In the genomic region with DNA sequence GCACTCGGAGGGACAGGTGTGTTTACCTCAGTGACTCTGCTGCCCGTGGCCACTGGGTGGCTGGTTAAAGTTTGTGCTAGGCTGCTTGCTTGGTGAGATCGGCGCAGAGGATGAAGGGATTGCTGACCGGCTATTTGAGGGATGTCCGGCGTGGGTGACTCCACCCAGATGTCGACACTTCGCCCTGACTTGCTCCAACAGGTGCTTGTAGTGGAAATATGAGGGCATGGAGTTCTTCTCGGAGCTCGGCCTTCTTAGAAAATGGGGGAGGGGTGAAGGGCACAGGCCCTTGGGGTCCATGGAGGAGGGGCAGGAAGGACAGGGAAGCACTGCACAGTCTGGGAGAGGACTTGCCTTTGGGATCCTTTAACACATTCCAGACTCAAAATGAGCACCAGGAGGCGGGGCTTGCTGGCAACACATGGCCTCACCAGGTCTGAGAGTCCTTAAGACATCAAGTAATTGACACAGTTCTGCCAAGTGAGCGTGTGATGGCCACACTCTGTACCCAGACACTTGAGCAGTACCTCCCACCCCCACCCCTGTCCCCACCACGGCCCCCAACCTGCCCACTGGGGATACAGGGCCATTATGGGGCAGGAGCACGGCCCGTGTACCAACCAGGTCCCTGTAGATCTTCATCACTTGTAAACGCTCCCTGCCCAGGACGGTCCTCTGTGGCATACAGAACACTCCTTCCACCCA, we compare ENCODE assay signal across 10 mouse cellular contexts.
DNase-seq lines count a peak whose midpoint lies in the region; ATAC-seq and TF ChIP-seq lines count a peak whose summit lies in the region.
"Had no signal": no experiment of that assay in that cellular context is flagged by ENCODE, and none has a peak within 500 bp of the region (broad histone marks: within the 10 kb centered on the region; RNA-seq: fewer than 3 reads in every experiment).

No protein-coding gene starts in this region.

- WGBS in lung, embryonic 14.5 days, result 53% methylated on average over 18 of the region's 18 CpGs
- WGBS in cerebellum, adult 2 months, result 80% methylated on average over 18 of the region's 18 CpGs
- WGBS in forebrain, embryonic 11.5 days, result 81% methylated on average over 18 of the region's 18 CpGs

- H3K27me3 ChIP-seq in lung, embryonic 14.5 days (ENCODE audit: insufficient read depth, low read length), result no peaks in the 10 kb centered on the region
- H3K27me3 ChIP-seq in cerebellum, adult 2 months (ENCODE audit: control insufficient read depth, insufficient read depth, low read length), result no peaks in the 10 kb centered on the region; the same call in 1 of the 2 replicates
- H3K27me3 ChIP-seq in forebrain, embryonic 11.5 days (ENCODE audit: control insufficient read depth, insufficient read depth, low read length), result no peaks in the 10 kb centered on the region
- H3K27me3 ChIP-seq: embryonic facial prominence, embryonic 13.5 days had no signal

- H3K4me3 ChIP-seq in lung, embryonic 14.5 days (ENCODE audit: low read depth, low read length), result no peak overlapping the region
- no peak overlapping the region for H3K4me3 ChIP-seq in cerebellum, adult 2 months (replicated peaks; ENCODE audit: insufficient read depth, low read depth, low read length)
- H3K4me3 ChIP-seq in forebrain, embryonic 11.5 days (ENCODE audit: low read depth, low read length), result no peak overlapping the region
- H3K4me3 ChIP-seq: embryonic facial prominence, embryonic 13.5 days had no signal

- H3K4me2 ChIP-seq in lung, embryonic 14.5 days, result no peak overlapping the region
- H3K4me2 ChIP-seq in forebrain, embryonic 11.5 days (ENCODE audit: low read depth, low read length, severe bottlenecking), result no peak overlapping the region
- H3K4me2 ChIP-seq: embryonic facial prominence, embryonic 13.5 days had no signal

- H3K36me3 ChIP-seq in lung, embryonic 14.5 days (ENCODE audit: insufficient read depth), result no peaks in the 10 kb centered on the region
- H3K36me3 ChIP-seq in forebrain, embryonic 11.5 days (ENCODE audit: control insufficient read depth, insufficient read depth, low read length), result no peaks in the 10 kb centered on the region
- H3K36me3 ChIP-seq: embryonic facial prominence, embryonic 13.5 days had no signal

- H3K9me3 ChIP-seq in lung, embryonic 14.5 days (ENCODE audit: low read depth, low read length), result no peaks in the 10 kb centered on the region
- H3K9me3 ChIP-seq in forebrain, embryonic 11.5 days (ENCODE audit: control insufficient read depth, low read length), result no peaks in the 10 kb centered on the region
- H3K9me3 ChIP-seq: embryonic facial prominence, embryonic 13.5 days had no signal

- peak overlapping the region; percentile 82 for H3K27ac ChIP-seq in lung, embryonic 14.5 days (ENCODE audit: low read depth)
- no peak overlapping the region for H3K27ac ChIP-seq in cerebellum, adult 2 months (ENCODE audit: insufficient read depth, low read length)
- no peak overlapping the region for H3K27ac ChIP-seq in forebrain, embryonic 11.5 days (ENCODE audit: low read depth, low read length)
- H3K27ac ChIP-seq: embryonic facial prominence, embryonic 13.5 days had no signal

- H3K9ac ChIP-seq in lung, embryonic 14.5 days, result no peak overlapping the region; the same call in 1 of the 2 replicates
- H3K9ac ChIP-seq in forebrain, embryonic 11.5 days (ENCODE audit: low read length), result no peak overlapping the region
- H3K9ac ChIP-seq: embryonic facial prominence, embryonic 13.5 days had no signal

- TF ChIP-seq POLR2A in cerebellum, adult 2 months (IDR thresholded peaks at IDR 0.05; ENCODE audit: borderline replicate concordance, insufficient read depth, low read length), result no peak

- TF ChIP-seq CTCF in lung, embryonic 14.5 days (IDR thresholded peaks at IDR 0.05; ENCODE audit: low read depth), result no peak; the same call in 1 of the 2 replicates
- no peak for TF ChIP-seq CTCF in cerebellum, adult 2 months (IDR thresholded peaks at IDR 0.05; ENCODE audit: borderline replicate concordance, insufficient read depth, low read depth, low read length)

- H3K4me1 ChIP-seq in lung, embryonic 14.5 days (ENCODE audit: insufficient read depth), result peaks cover 36% of the 10 kb centered on the region
- H3K4me1 ChIP-seq in cerebellum, adult 2 months (ENCODE audit: control insufficient read depth, insufficient read depth, low read length), result no peaks in the 10 kb centered on the region
- H3K4me1 ChIP-seq in forebrain, embryonic 11.5 days (replicated peaks; ENCODE audit: control insufficient read depth, insufficient read depth, low read length), result 0 out of 2 replicates have a peak, but pooled peaks cover 3% of the 10 kb centered on the region

- peak; percentile 47; the same call in 1 of the 2 replicates for ATAC-seq in lung, embryonic 14.5 days (ENCODE audit: insufficient read depth)
- no peak for ATAC-seq in forebrain, embryonic 11.5 days (replicated peaks; ENCODE audit: low FRiP score)

- DNase-seq in gastrocnemius, adult 8-10 months (ENCODE audit: low spot score in 2 of 2), result peak; percentile 65 to 79
- no peak for DNase-seq in gastrocnemius, postnatal 10 days
- peak; percentile 32 for DNase-seq in NIH3T3 (ENCODE audit: low read depth)
- peak; percentile 66 to 72 for DNase-seq in kidney, adult 8-10 months
- DNase-seq in lung, embryonic 14.5 days, result peak; percentile 67
- no peak for DNase-seq in cerebellum, adult 2 months
- DNase-seq in left cerebral cortex, adult 11 months (ENCODE audit: low spot score), result no peak
- no peak for DNase-seq in forebrain, embryonic 11.5 days (ENCODE audit: low spot score)
- DNase-seq: thymus, adult 18-20 months had no signal

Comparison
In these comparisons a context has a peak if more than half of its experiments do, and no peak if none do; other contexts are left out.
1. DNase-seq: peak in gastrocnemius, adult 8-10 months (2 of 2), NIH3T3 (single experiment), kidney, adult 8-10 months (2 of 2) and lung, embryonic 14.5 days (single experiment); none in gastrocnemius, postnatal 10 days (single experiment), cerebellum, adult 2 months (0 of 2), left cerebral cortex, adult 11 months (single experiment) and forebrain, embryonic 11.5 days (single experiment).